Mouse (Mus musculus): ENCODE measurements around the gene Tek.

Gene Tek

GRCm38 (mm10) chr4:94826891-94827290 lies 87.8 kb downstream of the Tek start:
- DNase-seq: no peak

- no peak for DNase-seq
These were observed 88.3 kb downstream of the Tek start for GRCm38 (mm10) chr4:94827429-94827828.

GRCm38 (mm10) chr4:94829924-94830386 lies 90.9 kb downstream of the Tek start:
- no peak for DNase-seq

- DNase-seq: no peak
These were observed 98.0 kb downstream of the Tek start for GRCm38 (mm10) chr4:94837061-94837460.

DNA sequence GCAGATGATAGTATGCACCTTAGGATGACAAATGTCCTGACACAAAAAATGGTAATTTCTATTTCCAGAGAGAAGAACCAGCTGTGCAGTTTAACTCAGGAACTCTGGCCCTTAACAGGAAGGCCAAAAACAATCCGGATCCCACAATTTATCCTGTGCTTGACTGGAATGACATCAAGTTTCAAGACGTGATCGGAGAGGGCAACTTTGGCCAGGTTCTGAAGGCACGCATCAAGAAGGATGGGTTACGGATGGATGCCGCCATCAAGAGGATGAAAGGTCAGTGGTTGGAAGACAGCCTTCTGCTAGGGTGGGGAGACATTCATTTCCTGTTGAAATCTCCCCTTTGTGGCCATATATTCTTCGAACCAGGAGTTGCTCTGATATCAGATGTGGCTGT lies 114.2 kb downstream of the Tek start:
- DNase-seq: no peak

DNA sequence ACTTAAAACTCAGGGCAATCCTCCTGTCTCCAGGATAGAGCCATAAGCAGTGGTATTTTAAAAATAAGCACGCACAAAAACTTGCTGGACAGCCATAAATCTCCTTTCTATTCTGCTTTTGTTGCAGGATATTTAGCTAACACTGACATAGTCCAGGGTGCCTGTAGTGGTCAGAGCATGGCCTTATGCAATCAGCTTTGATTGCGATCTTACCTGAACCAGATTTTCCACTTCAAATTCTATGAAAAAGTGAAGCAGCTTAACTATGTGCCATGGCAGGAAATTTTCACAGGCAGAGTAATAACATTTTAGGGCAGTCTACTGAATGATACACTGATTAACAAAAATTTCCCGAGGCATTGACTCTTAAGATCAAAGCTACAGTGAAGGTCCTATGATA lies 115.2 kb downstream of the Tek start:
- no peak for DNase-seq

DNA sequence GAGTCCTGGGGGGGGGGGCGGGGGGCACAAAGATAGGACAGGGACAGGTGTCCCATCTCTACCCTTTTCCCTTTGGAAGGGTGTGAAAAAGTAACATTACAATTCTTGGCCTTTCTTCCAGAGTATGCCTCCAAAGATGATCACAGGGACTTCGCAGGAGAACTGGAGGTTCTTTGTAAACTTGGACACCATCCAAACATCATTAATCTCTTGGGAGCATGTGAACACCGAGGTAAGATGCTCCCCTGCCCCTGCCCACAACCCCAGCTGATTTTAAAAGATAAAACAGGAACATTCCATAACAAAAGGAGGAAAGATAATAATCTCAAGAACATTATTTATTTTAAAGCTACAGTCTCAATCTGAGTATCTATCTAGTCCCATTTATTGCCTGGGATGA lies 116.1 kb downstream of the Tek start:
- no peak for DNase-seq

DNA sequence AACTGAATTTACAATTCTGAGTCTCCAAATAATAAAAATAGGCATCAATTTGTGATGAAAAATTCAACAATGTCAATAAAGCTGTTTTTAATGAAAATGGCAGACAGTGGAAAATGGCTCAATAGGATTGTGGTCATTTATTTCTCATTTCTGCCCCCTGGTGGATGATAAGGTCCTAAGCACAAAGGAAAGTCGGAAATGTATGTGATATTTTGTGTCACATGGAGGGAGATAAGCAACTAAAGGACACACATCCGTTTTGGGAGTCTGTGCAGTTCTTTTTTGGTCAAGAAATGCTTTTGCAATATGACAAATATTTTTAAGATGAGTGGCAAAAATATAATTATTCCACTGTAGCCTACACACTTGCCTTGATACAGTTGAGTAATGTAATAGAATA lies 161.7 kb downstream of the Tek start:
- DNase-seq: no peak

- DNase-seq: no peak
These were observed 162.7 kb downstream of the Tek start for GRCm38 (mm10) chr4:94901780-94902179.

Data from cerebellum, adult 11-12 months (tissue).